Mouse (Mus musculus) activated CD4-positive, CD25-positive, alpha-beta regulatory T cell, adult 4 months (primary cell): ENCODE measurements around the gene Trio. TPM values are rescaled to one million over a fixed set of nuclear protein-coding genes. Genes with fewer than 3 reads are reported as not detected.
"Not testable (repeated sequence)": the region's sequence is repeated elsewhere in the genome, so short reads cannot be mapped to it uniquely, and the experiment has no call there.

ENCODE experiments used
- ATAC-seq: one replicate; pipeline ENCODE4 v1.8.0; 2017
- polyA plus RNA-seq, 2 experiments: library from polyadenylated mRNA; unstranded; fragments of 100-300 nt; shearing (Covaris generic); gene quantifications; one replicate each; pipeline ENCODE4 v1.2.1; 2017

Trio gene
- polyA plus RNA-seq, 2 experiments from 2014 or later, result 7.8 to 8.1 TPM

DNA sequence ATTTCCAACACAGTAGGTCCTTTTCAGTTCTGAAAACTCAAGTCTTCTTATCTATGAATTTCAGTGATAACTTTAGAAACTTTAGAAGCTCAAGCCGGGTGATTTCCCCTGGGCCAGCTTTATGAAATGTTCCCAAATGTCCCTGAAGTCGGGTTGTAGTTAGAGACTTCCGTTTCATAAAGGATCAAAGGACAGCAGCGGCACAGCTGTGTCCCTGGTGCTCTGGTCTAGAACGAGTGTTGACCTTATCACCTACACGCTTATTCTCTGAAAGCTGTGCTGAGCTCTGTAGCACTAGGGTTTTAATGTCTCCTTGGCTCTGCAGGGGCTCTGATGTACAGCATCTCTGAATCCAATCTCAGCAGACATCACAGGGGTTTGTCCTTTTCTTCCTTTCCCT is 267.0 kb downstream of the Trio start:
- no peak for ATAC-seq

DNA sequence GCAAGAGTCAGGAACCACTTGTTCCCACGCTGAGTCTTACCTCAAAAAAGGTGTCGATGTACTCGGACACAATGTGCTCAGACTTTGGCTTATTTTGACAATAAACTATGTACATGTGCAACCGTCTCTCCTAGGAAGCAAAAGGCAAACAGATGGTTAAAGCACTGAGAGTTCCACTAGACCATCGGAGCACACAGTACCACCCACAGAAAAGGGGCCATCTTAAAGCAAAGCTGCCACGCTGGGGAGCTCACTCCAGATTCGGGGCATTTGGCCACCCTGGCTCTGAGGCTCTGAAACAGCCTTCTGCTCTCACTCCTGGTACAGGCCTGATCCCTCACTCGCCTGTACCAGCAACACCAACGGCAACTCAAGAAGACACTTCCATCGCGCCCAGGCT is 269.2 kb downstream of the Trio start:
- no peak for ATAC-seq

DNA sequence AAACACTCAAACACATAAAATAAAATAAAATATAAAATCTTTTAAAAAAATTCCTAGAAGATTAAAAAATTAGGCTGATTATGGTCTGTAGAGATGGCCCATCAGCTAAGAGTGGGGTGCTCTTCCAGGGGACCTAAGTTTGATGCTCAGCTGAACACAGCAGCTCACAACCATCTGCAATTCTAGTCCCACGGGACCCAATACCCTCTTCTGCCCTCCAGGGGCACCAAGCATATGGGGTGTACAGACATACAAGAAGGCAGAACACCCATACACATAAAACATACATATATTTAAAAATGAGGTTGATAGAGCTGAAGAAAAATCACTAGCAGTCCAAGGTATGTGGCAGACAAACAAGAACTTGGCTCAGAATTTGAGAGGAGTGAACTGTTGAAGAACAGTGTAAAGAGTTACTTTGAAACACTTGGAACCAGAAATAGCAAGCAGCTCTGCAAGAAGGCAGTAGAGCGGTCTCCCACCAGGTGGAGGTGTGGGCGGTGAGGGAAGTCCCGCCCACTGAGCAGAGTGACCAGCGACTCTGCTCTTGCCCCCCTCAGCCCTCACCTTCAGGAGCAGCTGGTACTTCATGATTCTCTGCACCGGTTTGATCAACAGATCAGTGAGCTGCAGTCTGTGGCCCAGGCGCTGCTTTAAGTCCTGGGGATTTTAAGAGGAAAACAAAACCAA is 270.9 kb downstream of the Trio start:
- no peak for ATAC-seq

DNA sequence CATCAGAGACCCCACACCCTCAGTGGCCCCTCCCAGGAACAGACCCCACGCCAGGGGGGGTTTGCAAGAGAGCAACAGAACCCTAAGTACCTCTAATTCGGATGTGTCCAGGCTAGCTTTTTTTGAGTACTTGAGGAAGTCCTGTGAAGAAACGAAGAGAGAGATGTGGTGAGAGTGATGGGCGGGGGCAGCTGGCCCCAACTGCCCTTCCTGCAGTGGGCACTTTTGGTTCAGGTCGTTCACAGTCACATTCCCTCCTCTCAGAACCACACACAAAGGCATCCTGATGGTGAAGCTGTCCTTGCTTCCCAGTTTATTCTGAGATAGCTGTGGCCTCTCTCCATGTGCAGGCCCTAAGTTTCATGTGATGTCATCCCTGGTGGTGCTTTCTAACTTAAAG is 271.7 kb downstream of the Trio start:
- ATAC-seq, result no peak

DNA sequence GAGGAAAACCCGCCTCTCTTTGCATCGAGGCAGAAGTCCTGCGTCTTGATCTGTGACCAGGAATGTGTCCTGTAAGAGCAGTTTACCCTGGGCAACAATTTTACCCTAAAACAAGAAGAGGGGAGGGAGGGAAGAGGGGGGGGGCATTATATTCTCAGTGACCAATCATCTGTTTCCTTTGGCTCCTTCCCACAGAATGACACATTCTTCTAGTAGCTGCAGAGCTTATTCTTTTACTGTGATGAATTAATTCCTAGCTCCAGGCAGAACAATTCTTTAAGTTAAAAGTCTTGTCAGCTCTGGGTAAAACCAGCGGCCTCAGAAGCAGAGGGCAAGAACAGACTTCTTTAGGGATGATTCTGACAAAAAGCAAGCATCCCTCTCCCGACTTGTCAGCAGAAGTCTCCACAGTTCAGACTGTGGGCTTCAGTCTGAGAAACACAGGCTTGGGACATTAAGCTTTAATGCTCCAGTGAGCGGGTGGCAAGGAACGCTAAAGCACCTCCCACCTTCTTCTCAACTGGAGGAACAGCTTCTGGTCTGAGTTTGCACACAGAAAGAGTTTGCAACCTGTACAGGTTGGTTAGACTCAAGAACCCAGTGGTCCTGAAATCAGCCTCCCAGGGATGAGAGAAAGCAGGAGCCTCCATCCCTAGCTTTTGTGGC is 272.8 kb downstream of the Trio start:
- ATAC-seq, result no peak

DNA sequence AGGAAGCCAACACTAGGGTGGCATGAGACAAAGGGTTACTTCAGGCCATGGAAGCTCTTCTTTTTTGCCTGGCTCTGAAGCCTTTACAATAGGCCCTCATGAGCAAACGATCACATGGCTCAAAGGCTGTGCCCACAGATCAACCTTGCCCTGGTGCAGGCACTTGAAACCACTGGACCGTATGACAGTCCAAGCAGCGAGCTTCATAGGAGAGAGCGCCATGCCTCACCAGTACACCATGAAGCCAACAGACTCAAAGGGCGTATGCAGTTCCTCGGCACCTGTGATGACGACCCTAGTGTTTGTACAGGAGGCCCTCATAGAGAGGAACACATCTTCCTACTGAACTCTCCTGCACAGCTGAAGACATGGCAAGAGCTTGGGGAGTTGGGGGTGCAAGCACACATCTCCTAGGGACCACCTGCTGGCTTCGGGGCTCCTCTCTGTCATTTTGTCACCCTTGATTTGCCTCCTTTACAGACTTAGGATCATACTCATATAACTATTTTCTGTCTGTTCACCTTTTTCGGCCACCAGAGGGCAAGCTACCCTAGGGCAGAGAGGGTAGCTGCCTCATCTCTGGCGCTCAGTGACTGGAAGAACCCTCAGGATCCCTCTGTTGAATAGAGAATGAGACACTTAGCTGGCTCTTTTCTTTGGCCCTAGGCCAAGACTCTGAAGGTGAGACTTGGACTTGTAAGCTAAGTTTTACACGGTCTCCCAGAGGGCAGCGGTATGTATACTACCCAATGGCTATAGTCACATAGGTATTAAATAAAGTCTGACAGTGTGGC is 273.8 kb downstream of the Trio start:
- ATAC-seq, result peak; percentile 86

DNA sequence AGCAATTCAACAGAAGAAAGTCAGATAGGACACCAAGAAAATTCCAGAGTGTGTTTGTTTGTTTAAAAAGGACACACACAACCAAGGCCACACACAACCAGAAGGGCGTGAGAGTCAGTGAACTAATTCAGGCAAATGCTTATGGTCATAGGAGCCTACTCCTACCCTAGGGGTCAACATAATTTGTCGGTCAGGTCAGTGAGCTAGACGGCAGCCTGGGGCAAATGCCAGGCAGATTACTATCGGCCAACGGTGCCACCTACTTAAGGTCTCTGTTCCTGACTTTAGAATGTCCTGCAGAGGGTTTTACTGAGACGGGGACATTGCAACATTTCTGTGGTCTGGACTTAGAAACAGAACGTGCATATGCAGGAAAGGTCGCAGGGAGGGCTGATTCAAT is 276.9 kb downstream of the Trio start:
- ATAC-seq, result no peak

DNA sequence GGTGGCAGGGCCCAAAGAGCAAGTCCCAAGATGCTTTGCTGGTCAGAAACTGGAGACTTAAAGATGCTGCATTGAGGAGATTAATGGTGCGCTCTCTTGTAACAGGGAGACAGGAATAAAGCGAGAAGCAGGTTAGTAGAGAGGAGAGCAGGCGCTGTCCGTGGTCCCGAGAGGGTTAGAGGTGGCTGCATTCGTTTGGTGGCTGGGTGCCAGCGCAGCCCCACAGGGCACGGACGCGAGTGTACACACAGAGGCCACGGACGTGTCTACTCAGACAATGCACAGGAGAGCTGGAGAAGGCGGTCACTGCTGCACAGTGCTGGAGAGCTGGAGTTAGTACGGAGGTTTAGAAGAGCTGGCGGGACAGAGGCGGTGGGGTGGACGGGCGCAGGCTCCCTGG is 278.1 kb downstream of the Trio start:
- no peak for ATAC-seq

DNA sequence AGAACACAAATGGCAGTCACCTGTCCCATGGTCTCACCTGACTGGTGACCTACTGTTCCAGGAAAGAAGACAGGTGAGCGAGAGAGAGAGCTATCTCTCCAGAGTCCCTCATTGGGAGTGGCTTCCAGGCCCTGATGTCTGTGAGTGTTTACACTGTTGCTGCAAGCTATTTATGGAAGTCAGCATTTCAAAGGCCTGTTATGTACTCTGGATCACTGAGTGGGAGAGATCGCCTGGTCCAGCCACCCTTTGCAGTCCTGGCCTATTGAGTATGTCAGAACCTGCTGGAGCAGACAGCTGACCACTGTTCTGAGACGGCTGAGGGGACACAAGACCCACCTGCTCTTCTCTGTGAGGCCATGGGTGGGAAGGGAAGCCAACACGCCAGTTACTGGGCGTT is 280.7 kb downstream of the Trio start:
- ATAC-seq, result no peak

DNA sequence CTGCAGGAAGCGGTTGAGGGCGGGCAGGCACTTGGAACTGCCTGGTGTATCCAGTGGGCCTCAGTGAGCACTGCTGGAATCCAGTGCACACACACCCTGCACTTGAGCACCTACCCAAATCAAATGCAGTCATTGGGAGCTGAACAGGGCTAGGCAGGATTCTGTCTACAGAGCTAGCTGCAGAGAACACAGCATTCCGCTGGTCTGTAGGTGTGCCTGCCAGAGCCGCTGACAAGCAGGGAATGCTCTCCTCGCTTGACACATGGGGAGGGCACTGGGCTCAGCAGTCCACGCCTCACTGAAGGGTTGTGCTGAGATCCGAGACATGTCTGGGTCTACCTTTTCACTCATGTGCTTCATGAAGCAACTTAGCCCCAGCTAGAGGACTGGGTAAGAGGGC is 285.6 kb downstream of the Trio start:
- no peak for ATAC-seq

DNA sequence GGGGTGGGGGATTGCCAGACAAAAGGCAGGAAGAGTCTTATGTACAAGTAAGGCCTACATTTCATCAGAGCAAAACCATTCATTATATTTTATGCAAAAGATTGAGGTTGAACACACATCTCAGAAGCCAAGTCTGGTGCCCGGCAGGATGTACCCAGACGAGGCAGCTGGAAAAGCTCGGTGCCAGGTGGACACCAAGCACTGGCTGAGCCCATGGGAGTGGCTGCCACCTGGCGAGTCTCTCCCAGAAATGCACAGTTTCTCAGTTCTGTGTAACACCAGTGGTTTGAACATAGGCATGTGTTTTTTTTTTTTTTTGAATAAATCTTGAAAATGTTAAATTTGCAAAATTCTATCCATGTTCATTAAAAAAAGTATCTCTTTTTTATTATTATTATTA is 293.8 kb downstream of the Trio start:
- no peak for ATAC-seq

DNA sequence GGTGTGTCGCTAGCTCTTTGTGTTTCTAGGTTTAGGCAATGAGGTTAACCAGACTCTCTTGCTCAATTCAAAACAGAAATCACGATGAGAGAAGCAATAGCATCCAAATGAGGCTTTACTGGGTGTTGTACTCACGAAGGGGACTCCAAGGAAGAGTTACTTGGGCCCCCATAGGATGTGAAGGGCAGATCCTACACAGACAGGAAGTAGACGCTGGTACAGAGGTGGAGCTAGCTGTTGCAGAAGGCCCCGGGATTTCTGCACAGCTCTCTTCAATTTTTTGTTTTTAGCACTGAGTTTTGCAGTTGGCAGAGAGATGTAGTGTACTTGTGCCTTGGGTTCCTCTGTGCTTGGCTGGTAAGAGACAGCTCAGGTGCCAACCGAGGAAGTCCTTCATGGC is 299.4 kb downstream of the Trio start:
- peak; percentile 47 for ATAC-seq

DNA sequence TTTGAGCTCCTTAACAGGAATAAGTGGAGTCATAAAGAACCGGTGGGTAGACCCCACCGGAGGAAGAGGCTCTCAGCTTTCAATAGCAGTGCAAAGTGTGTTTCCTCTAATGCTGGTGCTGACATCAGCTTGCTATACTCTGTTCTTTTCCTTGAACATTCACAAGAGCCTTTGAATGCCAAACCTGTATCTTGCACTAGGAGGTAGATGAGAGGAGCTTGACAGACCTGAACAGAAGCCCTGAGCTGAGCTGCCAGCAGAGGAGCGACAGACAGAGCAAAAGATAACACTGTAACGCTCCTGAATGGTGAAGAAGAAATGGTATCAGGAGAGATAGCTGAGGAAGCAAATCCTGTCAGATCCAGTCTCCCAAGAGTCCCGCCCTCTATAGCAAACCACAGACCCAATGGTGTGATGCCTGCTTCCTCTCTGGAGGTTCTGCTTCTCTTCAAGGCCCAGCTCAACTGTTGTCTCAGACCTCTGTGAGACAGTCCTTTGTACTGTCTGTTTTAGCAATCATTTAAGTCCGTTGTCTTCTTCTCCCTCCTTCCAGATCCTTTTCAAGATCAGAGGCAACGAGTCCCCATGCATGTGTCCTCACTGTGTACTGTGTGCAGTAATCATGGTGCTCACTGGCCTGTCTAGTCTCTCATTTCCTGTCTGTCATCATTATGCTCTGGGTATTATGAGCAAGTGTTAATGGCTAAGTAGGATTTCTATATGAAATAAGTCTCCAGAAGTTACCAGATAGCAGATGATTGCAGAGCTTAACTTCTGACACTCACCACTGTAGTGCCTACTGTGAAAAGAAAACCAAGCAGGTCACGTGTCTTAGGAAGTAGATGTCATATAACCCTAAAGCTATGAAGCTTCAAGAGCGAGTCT is 300.6 kb downstream of the Trio start:
- peak; percentile 31 for ATAC-seq

DNA sequence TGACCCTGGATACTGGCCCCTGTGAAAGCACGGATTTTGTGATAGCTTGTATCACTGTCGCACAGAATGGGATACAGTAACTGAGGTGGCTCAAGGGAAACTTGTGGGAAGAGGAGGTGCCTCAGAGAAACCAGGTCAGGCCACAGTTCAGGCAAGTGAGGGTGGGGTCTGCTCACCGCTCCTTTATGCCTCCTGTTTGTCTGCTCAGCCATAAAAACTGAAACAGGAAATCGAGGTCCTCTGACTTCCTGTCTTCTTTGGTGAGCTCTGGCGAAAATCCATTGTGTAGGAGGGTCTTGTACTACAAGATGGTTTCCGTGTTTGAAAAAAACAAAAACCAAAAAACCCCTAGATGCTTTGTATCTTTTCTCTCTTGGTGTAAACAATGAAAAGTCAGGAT is 301.4 kb downstream of the Trio start:
- ATAC-seq, result peak; percentile 74

DNA sequence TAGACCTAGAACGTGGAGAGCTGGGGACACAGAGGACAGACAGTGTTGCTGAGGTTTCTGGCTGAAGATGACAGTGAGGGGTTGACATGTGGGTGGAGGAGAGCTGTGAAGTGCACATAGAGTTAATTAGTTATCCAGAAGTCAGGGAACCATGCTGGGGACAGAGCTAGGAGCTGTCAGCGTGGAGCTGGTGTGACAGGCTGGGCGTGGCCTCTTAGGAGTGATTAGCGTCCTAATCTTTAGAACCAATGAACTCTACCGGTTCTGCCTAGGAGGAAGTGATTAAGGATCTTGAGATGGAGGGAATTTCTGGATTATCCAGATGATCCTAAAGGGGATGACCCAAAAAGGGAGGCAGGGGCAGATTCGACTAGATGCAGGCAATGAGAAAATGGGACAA is 301.9 kb downstream of the Trio start:
- ATAC-seq, result no peak

DNA sequence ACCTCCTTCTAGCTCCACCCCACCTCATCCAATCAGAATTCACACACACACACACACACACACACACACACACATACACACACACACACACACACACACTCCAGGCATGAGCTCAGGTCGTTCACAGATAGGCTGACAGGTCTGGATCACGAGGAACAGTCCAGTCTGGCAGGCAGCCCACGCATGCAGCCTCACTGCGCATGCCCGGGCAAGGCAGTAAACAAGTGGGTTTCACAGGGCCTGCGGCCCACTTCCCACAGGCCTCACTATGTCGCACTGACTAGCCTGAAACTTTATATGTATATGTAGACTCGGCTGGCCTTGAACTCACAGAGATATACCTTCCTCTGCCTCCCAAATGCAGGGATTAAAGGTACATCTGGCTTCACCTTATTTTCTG is 305.4 kb downstream of the Trio start:
- not testable (repeated sequence) for ATAC-seq

DNA sequence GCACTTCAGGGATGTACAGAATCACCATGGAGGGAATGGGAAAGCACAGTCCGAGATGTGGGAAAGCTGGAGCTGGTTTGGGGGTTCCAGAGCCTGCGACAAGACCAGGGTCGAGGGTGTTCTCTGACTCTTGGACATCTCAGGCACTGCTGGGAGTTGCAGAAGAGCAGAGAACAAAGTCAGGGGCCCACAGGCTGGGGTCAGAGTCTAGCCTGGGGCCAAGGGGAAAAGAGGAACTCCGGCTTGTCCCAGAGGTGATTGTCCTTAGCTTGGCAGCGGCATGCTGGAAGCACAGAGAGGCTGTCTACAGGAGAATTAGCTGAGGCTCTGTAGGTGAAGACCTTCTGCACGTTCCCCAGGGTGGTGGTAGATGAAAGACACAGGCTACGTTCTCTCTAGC is 307.0 kb downstream of the Trio start:
- ATAC-seq, result no peak

DNA sequence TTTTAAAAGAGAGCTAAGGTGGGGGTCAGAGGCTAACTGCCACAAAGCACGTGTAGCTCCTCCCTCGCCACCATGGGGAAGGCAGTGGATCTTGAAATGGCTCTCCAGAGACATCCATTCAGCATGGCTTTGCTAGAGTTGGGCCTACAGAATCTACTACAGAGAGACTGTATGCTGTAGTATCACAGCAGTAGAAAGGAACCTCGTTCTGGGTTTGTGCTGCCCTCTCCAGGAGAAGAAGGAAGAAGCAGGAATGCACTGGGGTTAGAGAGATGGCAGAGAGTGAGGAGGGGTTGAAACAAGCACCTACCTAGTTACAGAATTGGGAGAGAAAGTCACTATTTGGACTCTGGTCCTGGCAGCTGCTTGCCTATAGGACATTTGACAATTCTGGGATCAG is 310.3 kb downstream of the Trio start:
- ATAC-seq, result peak; percentile 99

DNA sequence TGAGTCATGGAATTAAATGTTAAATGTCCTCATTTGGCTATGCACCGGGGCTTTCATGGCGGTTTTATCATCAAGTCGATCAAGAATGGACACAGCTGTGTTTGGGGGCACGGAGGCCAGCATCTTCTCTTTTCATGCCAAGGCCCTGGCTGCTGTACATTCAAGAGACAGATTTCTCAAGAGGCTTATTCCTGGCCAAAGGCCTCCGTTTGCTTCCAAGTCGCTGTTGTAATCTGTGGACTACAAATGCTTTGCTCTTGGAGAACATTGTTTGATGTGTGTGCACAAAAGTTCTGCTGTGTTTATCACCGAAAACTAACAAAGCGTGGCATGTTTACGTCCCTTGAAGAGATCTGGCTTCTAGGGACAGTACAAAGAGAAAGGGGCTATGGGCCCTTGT is 314.9 kb downstream of the Trio start:
- ATAC-seq, result no peak

DNA sequence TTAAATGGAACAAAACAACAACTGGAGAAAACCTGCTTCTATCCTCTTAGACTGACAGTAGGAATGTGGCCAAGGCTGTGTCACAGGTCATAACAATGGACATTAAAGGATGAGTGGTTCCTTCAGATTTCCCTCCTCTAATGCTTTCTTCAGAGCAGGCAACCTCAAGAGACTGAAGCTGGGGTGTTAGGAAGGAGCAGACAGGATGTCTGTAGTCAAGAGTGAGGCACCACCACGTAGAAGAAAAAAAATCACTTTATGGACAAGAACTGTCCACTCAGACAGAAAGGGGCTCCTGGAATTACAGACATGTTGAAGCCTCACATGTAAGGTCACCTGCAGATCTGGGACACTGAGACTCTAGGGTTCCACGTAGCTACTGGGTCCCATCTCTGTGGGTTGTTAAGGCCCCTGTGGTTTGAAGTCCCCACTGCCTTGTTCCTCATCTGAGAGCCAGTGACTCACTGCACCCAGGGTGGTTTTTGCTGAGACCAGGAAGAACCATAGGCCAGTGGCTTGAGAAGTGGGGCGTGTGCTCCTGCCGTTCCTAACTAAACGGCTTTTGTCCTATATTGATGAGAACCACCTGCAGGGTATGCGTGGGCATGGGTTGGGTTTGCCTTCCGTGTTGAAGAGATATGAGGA is 316.6 kb downstream of the Trio start:
- no peak for ATAC-seq

DNA sequence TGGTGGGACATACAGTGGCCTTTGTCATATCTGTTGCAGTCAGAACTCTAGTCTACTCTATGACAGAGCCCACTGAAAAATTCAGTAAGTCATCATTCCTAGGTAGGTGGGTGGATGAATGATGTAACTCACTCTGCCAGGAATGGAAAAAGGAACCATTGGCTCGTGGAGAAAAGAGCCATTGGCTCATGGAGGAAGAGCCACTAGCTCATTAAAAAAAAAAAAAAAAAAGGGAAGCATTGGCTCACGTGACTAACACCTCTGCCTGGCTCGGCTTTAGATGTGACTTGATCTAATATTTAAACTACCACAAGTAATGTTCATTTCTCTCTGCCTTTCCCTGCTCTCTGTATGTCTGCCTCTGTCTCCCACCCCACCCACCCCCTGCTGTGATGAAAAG is 317.1 kb downstream of the Trio start:
- no peak for ATAC-seq

DNA sequence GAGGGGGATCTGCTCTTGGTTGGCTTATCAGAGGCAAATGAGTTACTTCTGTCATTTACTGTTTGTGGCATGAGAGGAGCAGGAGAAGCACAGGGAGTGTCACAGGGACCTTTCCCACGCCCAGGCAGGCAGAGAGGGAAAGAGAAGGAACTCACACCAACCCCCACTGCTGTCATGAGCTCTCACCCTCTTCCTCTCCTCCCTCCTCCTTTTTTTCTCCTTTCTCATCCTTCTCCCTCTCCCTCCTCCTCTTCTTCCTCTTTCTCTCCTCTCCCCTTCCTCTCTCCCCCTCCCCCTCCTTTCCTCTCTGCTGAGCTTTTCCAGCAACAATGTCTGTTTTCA is 322.7 kb downstream of the Trio start:
- ATAC-seq, result no peak
